ENCODE assay signal across 22 mouse cellular contexts in genomic region chr11:120005434-120006317, GRCm38 (mm10). TPM values are rescaled to one million over a fixed set of nuclear protein-coding genes. Genes with fewer than 3 reads are reported as not detected.
DNase-seq lines count a peak whose midpoint lies in the region; TF ChIP-seq lines count a peak whose summit lies in the region.
"Had no signal": no experiment of that assay in that cellular context is flagged by ENCODE, and none has a peak within 500 bp of the region (broad histone marks: within the 10 kb centered on the region; RNA-seq: fewer than 3 reads in every experiment).

No protein-coding gene starts in this region.

- H3K4me2 ChIP-seq in myocyte (ENCODE audit: low read depth), result peak overlapping the region; percentile 30
- H3K4me2 ChIP-seq: hindbrain, embryonic 13.5 days; limb, embryonic 12.5 days; liver, embryonic 13.5 days; midbrain, embryonic 11.5 days had no signal

- peak overlapping the region; percentile 33 for H3K27ac ChIP-seq in layer of hippocampus, adult 2 months
- H3K27ac ChIP-seq: hindbrain, embryonic 13.5 days; kidney, postnatal 0 days; limb, embryonic 12.5 days; liver, embryonic 13.5 days had no signal

- no peak overlapping the region for H3ac ChIP-seq in myocyte (ENCODE audit: control insufficient read depth, insufficient read length)

- no peaks in the 10 kb centered on the region for H3K79me2 ChIP-seq in myocyte (ENCODE audit: control insufficient read depth, insufficient read depth)

- H3K27me3 ChIP-seq in myocyte (ENCODE audit: control insufficient read depth, insufficient read depth, insufficient read length), result no peaks in the 10 kb centered on the region
- H3K27me3 ChIP-seq: hindbrain, embryonic 13.5 days had no signal

- DNase-seq in layer of hippocampus, adult 2 months (ENCODE audit: low spot score in 2 of 2), result no peak
- DNase-seq in layer of hippocampus, adult 8-10 months (ENCODE audit: low spot score in 2 of 2), result no peak
- DNase-seq in brain, adult 2 months (ENCODE audit: low read depth, low spot score), result peak; percentile 53
- DNase-seq in cerebellum, adult 8-10 months, result peak; percentile 54
- no peak for DNase-seq in right cerebral cortex, postnatal 4 days
- DNase-seq in c-Kit-positive CD71-positive TER-119-positive erythroid progenitor cells, embryonic 14.5 days (ENCODE audit: low spot score), result no peak
- DNase-seq: adrenal gland, postnatal 36 days; B cell, adult 2 months; gastrocnemius, postnatal 36 days; kidney, adult 2 months; layer of hippocampus, postnatal 36 days; liver, embryonic 13.5 days; lung, adult 2 months; lung, postnatal 14 days; spleen, adult 18-20 months had no signal

- no peak overlapping the region for H3K4me3 ChIP-seq in layer of hippocampus, adult 2 months
- H3K4me3 ChIP-seq in myocyte, result no peak overlapping the region
- H3K4me3 ChIP-seq: hindbrain, embryonic 13.5 days; limb, embryonic 12.5 days; liver, embryonic 13.5 days had no signal

- TF ChIP-seq POLR2A in myocyte (IDR thresholded peaks at IDR 0.05; ENCODE audit: insufficient read length, low read depth), result no peak

- peaks cover 5% of the 10 kb centered on the region for H3K36me3 ChIP-seq in myocyte (ENCODE audit: control insufficient read depth, insufficient read depth)
- H3K36me3 ChIP-seq: G1E; liver, embryonic 13.5 days had no signal

- TF ChIP-seq CTCF in layer of hippocampus, adult 2 months (conservative IDR thresholded peaks at IDR 0.05), result no peak

TF ChIP-seq in myocyte, 11 proteins besides CTCF, POLR2A, EP300 and RAD21:
- peak in 2 of 3 experiments; percentile 62 to 86 for TF ChIP-seq MYOD1 (IDR thresholded peaks at IDR 0.05; ENCODE audit: control insufficient read depth in 1 of 3, insufficient read length in 2 of 3, low read depth in 2 of 3)
- TF ChIP-seq USF1 (IDR thresholded peaks at IDR 0.05; ENCODE audit: low read depth), result no peak
- no peak for TF ChIP-seq REST (IDR thresholded peaks at IDR 0.05; ENCODE audit: insufficient read depth, insufficient read length)
- TF ChIP-seq TCF3 (IDR thresholded peaks at IDR 0.05; ENCODE audit: insufficient read length, low read depth), result no peak
- TF ChIP-seq CEBPB (IDR thresholded peaks at IDR 0.05; ENCODE audit: insufficient read depth, poor library complexity, severe bottlenecking), result no peak
- no peak for TF ChIP-seq MAX (IDR thresholded peaks at IDR 0.05; ENCODE audit: low read depth)
- peak; percentile 10 for TF ChIP-seq SRF (IDR thresholded peaks at IDR 0.05; ENCODE audit: control insufficient read depth, insufficient read length, low read depth)
- TF ChIP-seq MYOG (IDR thresholded peaks at IDR 0.05; ENCODE audit: control insufficient read depth in 1 of 3, insufficient read depth in 1 of 3, insufficient read length in 2 of 3, low read depth in 2 of 3), result peak; percentile 60 to 90 (median 68)
- no peak for TF ChIP-seq E2F4 (IDR thresholded peaks at IDR 0.05; ENCODE audit: insufficient read depth)
- peak; percentile 28 for TF ChIP-seq TCF12 (IDR thresholded peaks at IDR 0.05; ENCODE audit: insufficient read depth, poor library complexity, severe bottlenecking)
- TF ChIP-seq POLR2AphosphoS2 (IDR thresholded peaks at IDR 0.05; ENCODE audit: insufficient read length, low read depth), result no peak
TF ChIP-seq in myocyte: peak in this region for 4.

RNA-seq across cellular contexts. Expression of gene Aatk, which starts 41.3 kb away (rescaled TPM):
- total RNA-seq in layer of hippocampus, adult 2 months (2021), result 100 to 1,000 TPM; 196 to 207 TPM
- total RNA-seq in layer of hippocampus, adult 8-10 months (2022), result 100 to 1,000 TPM; 217 to 247 (median 224) TPM
- polyA plus RNA-seq in myocyte (2012; fragmentation: generic; extraction: Trizol), result 0.26 TPM
- polyA plus RNA-seq: G1E; inflammation-experienced regulatory T-cells, adult 6 months had no signal

Comparison
In these comparisons a context has a peak if more than half of its experiments do, and no peak if none do; other contexts are left out.
1. DNase-seq: peak in brain, adult 2 months (single experiment) and cerebellum, adult 8-10 months (single experiment); none in layer of hippocampus, adult 2 months (0 of 2), layer of hippocampus, adult 8-10 months (0 of 2), right cerebral cortex, postnatal 4 days (single experiment) and c-Kit-positive CD71-positive TER-119-positive erythroid progenitor cells, embryonic 14.5 days (single experiment).